Mouse (Mus musculus) CH12.LX (cell line): ENCODE results near the gene Kctd19. TPM values are rescaled to one million over a fixed set of nuclear protein-coding genes. Genes with fewer than 3 reads are reported as not detected.

Experiments
- DNase-seq: peaks from one replicate; pipeline ENCODE4 v3.0.0-alpha.2; 2013; ENCODE audit errors: extremely low read depth
- H3K27ac ChIP-seq: 2 replicates; pipeline ENCODE4 v1.5.1; 2012; ENCODE audit warnings: low read depth, mild to moderate bottlenecking, control low read depth, moderate library complexity; ENCODE audit not compliant: insufficient read depth
- H3K27me3 ChIP-seq: replicated peaks from 2 replicates; pipeline ENCODE3; 2012; ENCODE audit warnings: inconsistent platforms
- H3K36me3 ChIP-seq, 2 experiments: replicated peaks in 1 of 2; 2 replicates each; pipeline versions ENCODE3 to v1.6.1; 2012; ENCODE audit warnings: inconsistent platforms in 1 of 2, low read length in 1 of 2, mild to moderate bottlenecking in 1 of 2, mixed read lengths in 1 of 2, moderate library complexity in 1 of 2; ENCODE audit not compliant: control insufficient read depth in 1 of 2, insufficient read depth in 1 of 2
- H3K4me1 ChIP-seq, 2 experiments: 2 replicates each; pipeline ENCODE4 v1.6.1; 2012; ENCODE audit warnings: inconsistent platforms in 1 of 2, moderate library complexity in 1 of 2; ENCODE audit not compliant: insufficient read depth in 2 of 2, control insufficient read depth in 1 of 2
- H3K4me2 ChIP-seq: 2 replicates; pipeline ENCODE4 v1.6.1; 2012; ENCODE audit warnings: low read depth, mild to moderate bottlenecking, control low read depth; ENCODE audit not compliant: poor library complexity, insufficient read depth, severe bottlenecking
- H3K4me3 ChIP-seq, 3 experiments: fragments of 150-350 bp in 1 of 3; sonication (generic) in 1 of 3; replicated peaks in 1 of 3; 2 replicates each; pipeline versions ENCODE3 to v1.5.1; 2011 to 2012; ENCODE audit warnings: low read depth in 2 of 3, low read length in 2 of 3, mild to moderate bottlenecking in 2 of 3, moderate library complexity in 2 of 3, control low read depth in 1 of 3, improper control_type of control experiment in 1 of 3, inconsistent platforms in 1 of 3, mixed read lengths in 1 of 3; ENCODE audit not compliant: poor library complexity in 1 of 3
- H3K79me2 ChIP-seq: replicated peaks from 2 replicates; pipeline ENCODE4 v1.6.1; 2012; ENCODE audit warnings: mild to moderate bottlenecking, moderate library complexity; ENCODE audit not compliant: control insufficient read depth, poor library complexity, insufficient read depth, severe bottlenecking; ENCODE audit errors: extremely low read depth
- H3K9ac ChIP-seq: 2 replicates; pipeline ENCODE4 v1.6.1; 2012; ENCODE audit warnings: low read depth, mild to moderate bottlenecking, control low read depth, moderate library complexity; ENCODE audit not compliant: insufficient read depth
- H3K9me3 ChIP-seq: replicated peaks from 2 replicates; pipeline ENCODE3; 2012; ENCODE audit warnings: low read length, inconsistent platforms, mixed read lengths
- BHLHE40 ChIP-seq: IDR thresholded peaks from 2 replicates; pipeline ENCODE4 v1.6.1; 2011; ENCODE audit warnings: mild to moderate bottlenecking, low read depth, low read length, improper control_type of control experiment
- CHD1 ChIP-seq: IDR thresholded peaks from 2 replicates; pipeline ENCODE4 v1.6.1; 2012; ENCODE audit warnings: low read depth, low read length, improper control_type of control experiment, inconsistent platforms
- CTCF ChIP-seq, 2 experiments: IDR thresholded peaks in 1 of 2; conservative IDR thresholded peaks in 1 of 2; 2 replicates each; pipeline ENCODE4 v1.5.1; 2011 to 2012; ENCODE audit warnings: low read depth in 2 of 2, low read length in 2 of 2, improper control_type of control experiment in 1 of 2, inconsistent platforms in 1 of 2, mild to moderate bottlenecking in 1 of 2, moderate library complexity in 1 of 2
- EP300 ChIP-seq: IDR thresholded peaks from 2 replicates; pipeline ENCODE4 v1.6.1; 2011; ENCODE audit warnings: low read length, improper control_type of control experiment
- ETS1 ChIP-seq: conservative IDR thresholded peaks from 2 replicates; pipeline ENCODE4 v1.6.1; 2012; ENCODE audit warnings: low read depth, mild to moderate bottlenecking, inconsistent platforms, low read length, improper control_type of control experiment, moderate library complexity
- GABPA ChIP-seq: IDR thresholded peaks from 2 replicates; pipeline ENCODE4 v1.6.1; 2012; ENCODE audit warnings: low read depth, low read length, improper control_type of control experiment, inconsistent platforms; ENCODE audit not compliant: insufficient replicate concordance
- IRF4 ChIP-seq: IDR thresholded peaks from 2 replicates; pipeline ENCODE4 v1.6.1; 2014; ENCODE audit warnings: low read depth, mild to moderate bottlenecking, inconsistent platforms, low read length, improper control_type of control experiment
- JUN ChIP-seq: IDR thresholded peaks from 2 replicates; pipeline ENCODE4 v1.6.1; 2011; ENCODE audit warnings: low read depth, mild to moderate bottlenecking, low read length, improper control_type of control experiment, moderate library complexity; ENCODE audit not compliant: insufficient read depth
- JUND ChIP-seq: conservative IDR thresholded peaks from 2 replicates; pipeline ENCODE4 v1.6.1; 2011; ENCODE audit warnings: low read depth, low read length, improper control_type of control experiment
- MAFK ChIP-seq: IDR thresholded peaks from 2 replicates; pipeline ENCODE4 v1.6.1; 2011; ENCODE audit warnings: low read length, improper control_type of control experiment; ENCODE audit not compliant: insufficient replicate concordance
- MAX ChIP-seq: IDR thresholded peaks from 2 replicates; pipeline ENCODE4 v1.6.1; 2011; ENCODE audit warnings: low read length, improper control_type of control experiment
- MAZ ChIP-seq: IDR thresholded peaks from 2 replicates; pipeline ENCODE4 v1.6.1; 2012; ENCODE audit warnings: low read depth, mild to moderate bottlenecking, inconsistent platforms, low read length, improper control_type of control experiment, moderate library complexity
- MYC ChIP-seq: IDR thresholded peaks from 2 replicates; pipeline ENCODE4 v1.6.1; 2011; ENCODE audit warnings: low read depth, mild to moderate bottlenecking, improper control_type of control experiment, low read length
- NRF1 ChIP-seq: IDR thresholded peaks from 2 replicates; pipeline ENCODE4 v1.6.1; 2014; ENCODE audit warnings: low read depth, mild to moderate bottlenecking, inconsistent platforms, low read length, improper control_type of control experiment, moderate library complexity
- POLR2AphosphoS2 ChIP-seq: IDR thresholded peaks from 2 replicates; pipeline ENCODE4 v1.6.1; 2011; ENCODE audit warnings: low read depth, low read length, improper control_type of control experiment
- SIN3A ChIP-seq: IDR thresholded peaks from 2 replicates; pipeline ENCODE4 v1.6.1; 2012; ENCODE audit warnings: low read length, improper control_type of control experiment, inconsistent platforms
- SMC3 ChIP-seq: IDR thresholded peaks from 2 replicates; pipeline ENCODE4 v1.6.1; 2011; ENCODE audit warnings: low read depth, low read length, improper control_type of control experiment
- TCF12 ChIP-seq: IDR thresholded peaks from 2 replicates; pipeline ENCODE4 v1.6.1; 2014; ENCODE audit warnings: low read depth, mild to moderate bottlenecking, inconsistent platforms, low read length, improper control_type of control experiment
- USF2 ChIP-seq: conservative IDR thresholded peaks from 2 replicates; pipeline ENCODE4 v1.6.1; 2011; ENCODE audit warnings: low read depth, low read length, improper control_type of control experiment
- ZC3H11A ChIP-seq: IDR thresholded peaks from 2 replicates; pipeline ENCODE4 v1.6.1; 2012; ENCODE audit warnings: low read depth, mild to moderate bottlenecking, inconsistent platforms, low read length, improper control_type of control experiment
- dilution Hi-C: fragments of 300-500 bp; cut with MboI; formaldehyde crosslinking; loops from 2 replicates; pipeline ENCODE4 v1.14.3; 2020; ENCODE audit warnings: low sequenced_read_pairs; ENCODE audit not compliant: extremely low pct_unique_long_range_greater_than_20kb, extremely low pct_ligation_motif_present
- in situ Hi-C: fragments of 300-500 bp; cut with MboI; formaldehyde crosslinking; loops from 3 replicates; pipeline ENCODE4 v1.14.3; 2019; ENCODE audit warnings: low sequenced_read_pairs, low pct_ligation_motif_present, low pct_unique_long_range_greater_than_20kb, mixed read lengths
- polyA plus RNA-seq: library from polyadenylated mRNA; unstranded; fragments of >175 nt; gene quantifications from 2 replicates; pipeline ENCODE4 v1.2.1, GENCODE M21; 2012; ENCODE audit warnings: low read depth; ENCODE audit not compliant: insufficient read length
- total RNA-seq, 2 experiments: library from RNA; depleted of rRNA; stranded (reverse); fragments of 300-350 nt in 1 of 2; fragments of >200 nt in 1 of 2; gene quantifications; 2 replicates each; pipeline ENCODE4 v1.2.3; 2012 to 2014

Gene Kctd19
- total and polyA plus RNA-seq, 3 experiments = 0.08 TPM; not detected in 2

- peaks cover 0 to 13% of the 10 kb centered on the region in 2 experiments; a peak in 2 of 4 replicates for H3K4me1 ChIP-seq
- H3K27me3 ChIP-seq = no peaks in the 10 kb centered on the region
- no peak overlapping the region for H3K4me2 ChIP-seq
- in situ Hi-C loops = no loop called here
- H3K4me3 ChIP-seq = no peak overlapping the region
- DNase-seq = no peak
- H3K9ac ChIP-seq = no peak overlapping the region
- dilution Hi-C loops = no loop called here
- H3K9me3 ChIP-seq = peaks cover 4% of the 10 kb centered on the region
- no peaks in the 10 kb centered on the region for H3K79me2 ChIP-seq
- no peak overlapping the region for H3K27ac ChIP-seq
- TF ChIP-seq MAX = no peak
- no peak for TF ChIP-seq IRF4
- TF ChIP-seq SIN3A = no peak
- no peak for TF ChIP-seq GABPA
- H3K36me3 ChIP-seq = no peaks in the 10 kb centered on the region
Measured at GRCm38 (mm10) chr8:105404496-105404895, 8.8 kb downstream of the Kctd19 start.

GRCm38 (mm10) chr8:105403467-105403866 lies 9.8 kb downstream of the Kctd19 start:
- TF ChIP-seq EP300 = no peak
- TF ChIP-seq MAFK = no peak
- no peak for TF ChIP-seq USF2
- no peak for TF ChIP-seq POLR2AphosphoS2
- no peak for TF ChIP-seq JUND
- TF ChIP-seq BHLHE40 = no peak
- TF ChIP-seq ETS1 = no peak
- TF ChIP-seq MAZ = no peak
- no peak for TF ChIP-seq TCF12
- no peak for TF ChIP-seq CTCF (conservative IDR thresholded peaks at IDR 0.05 in 1 of 2, IDR thresholded peaks at IDR 0.05 in 1 of 2; ENCODE audit: low read depth in 2 of 2, low read length in 2 of 2)
- TF ChIP-seq SMC3 = no peak
- TF ChIP-seq CHD1 = no peak
- no peak for TF ChIP-seq JUN
- no peak for TF ChIP-seq MYC
- no peak for TF ChIP-seq NRF1
- TF ChIP-seq ZC3H11A = no peak
- H3K4me1 ChIP-seq = peaks cover 0 to 13% of the 10 kb centered on the region in 2 experiments; a peak in 2 of 4 replicates
- no peak overlapping the region for H3K4me2 ChIP-seq
- no peaks in the 10 kb centered on the region for H3K27me3 ChIP-seq
- H3K79me2 ChIP-seq = no peaks in the 10 kb centered on the region
- no peak for DNase-seq
- in situ Hi-C loops (no loop called here), dilution Hi-C loops (no loop called here)
- H3K36me3 ChIP-seq = no peaks in the 10 kb centered on the region
- H3K9me3 ChIP-seq = peaks cover 4% of the 10 kb centered on the region
- no peak overlapping the region for H3K9ac ChIP-seq
- no peak overlapping the region for H3K27ac ChIP-seq
- no peak overlapping the region for H3K4me3 ChIP-seq
